Mouse (Mus musculus) neural tube, embryonic 11.5 days (tissue): ENCODE data around the gene Cd28. TPM values are rescaled to one million over a fixed set of nuclear protein-coding genes. Genes with fewer than 3 reads are reported as not detected.

Experiments used
- ATAC-seq: fragments of 200-750 bp; cut with Nextera tagmentation; 2 replicates; pipeline ENCODE4 v1.8.0; 2017; ENCODE audit warnings: moderate number of reproducible peaks, mild to moderate bottlenecking, moderate TSS enrichment, moderate library complexity; ENCODE audit not compliant: insufficient read depth, low FRiP score, low TSS enrichment
- DNase-seq: peaks from one replicate; pipeline ENCODE4 v3.0.0-alpha.2; 2015; ENCODE audit warnings: low spot score
- H3K27ac ChIP-seq: fragments of 300-500 bp; sonication (generic); 2 replicates; pipeline ENCODE4 v1.5.1; 2014; ENCODE audit warnings: low read depth, mild to moderate bottlenecking, low read length
- H3K27me3 ChIP-seq: fragments of 300-500 bp; sonication (generic); 2 replicates; pipeline ENCODE4 v1.6.1; 2014; ENCODE audit warnings: mild to moderate bottlenecking, low read length, mixed read lengths; ENCODE audit not compliant: control insufficient read depth, insufficient read depth
- H3K36me3 ChIP-seq: fragments of 300-500 bp; sonication (generic); 2 replicates; pipeline ENCODE4 v1.6.1; 2014; ENCODE audit warnings: mild to moderate bottlenecking, low read length, moderate library complexity, mixed read lengths; ENCODE audit not compliant: control insufficient read depth, insufficient read depth
- H3K4me1 ChIP-seq: fragments of 300-500 bp; sonication (generic); 2 replicates; pipeline ENCODE4 v1.6.1; 2014; ENCODE audit warnings: low read length, mixed read lengths; ENCODE audit not compliant: control insufficient read depth, insufficient read depth
- H3K4me2 ChIP-seq: fragments of 300-500 bp; sonication (generic); 2 replicates; pipeline ENCODE4 v1.6.1; 2014; ENCODE audit warnings: low read depth, mild to moderate bottlenecking, moderate library complexity
- H3K4me3 ChIP-seq: fragments of 300-500 bp; sonication (generic); 2 replicates; pipeline ENCODE4 v1.5.1; 2014; ENCODE audit warnings: low read depth, low read length
- H3K9ac ChIP-seq: fragments of 300-500 bp; sonication (generic); 2 replicates; pipeline ENCODE4 v1.6.1; 2014; ENCODE audit warnings: mild to moderate bottlenecking, low read length
- H3K9me3 ChIP-seq: fragments of 300-500 bp; sonication (generic); 2 replicates; pipeline ENCODE4 v1.6.1; 2016; ENCODE audit warnings: low read length; ENCODE audit not compliant: control insufficient read depth
- WGBS: fragments of 180-500 bp; shearing (Covaris S2); extraction: QIAGEN DNeasy Blood & Tissue Kit; methylation state at CpG from one replicate; pipeline ENCODE4 v1.1.7; 2014; 5-methylcytosine and 5-hydroxymethylcytosine counted together
- polyA plus RNA-seq: library from polyadenylated mRNA; unstranded; fragments of >200 nt; fragmentation: Nextera tagmentation; extraction: Ambion mirVana; gene quantifications from 2 replicates; pipeline ENCODE4 v1.2.1, GENCODE M21; 2014

The Cd28 gene
- polyA plus RNA-seq, 1 experiment from 2014 or later: 0.15 TPM

- no peak for ATAC-seq
- Histone ChIP-seq H3K4me3 (no peak overlapping the region), H3K9me3 (no peaks in the 10 kb centered on the region), H3K4me2 (no peak overlapping the region), H3K4me1 (no peaks in the 10 kb centered on the region), H3K27ac (no peak overlapping the region), H3K9ac (no peak overlapping the region), H3K27me3 (no peaks in the 10 kb centered on the region), H3K36me3 (no peaks in the 10 kb centered on the region)
- WGBS: 93% methylated on average over 5 of the region's 5 CpGs
- no peak for DNase-seq
These were observed 30.3 kb downstream of the Cd28 start for GRCm38 (mm10) chr1:60746856-60747255.

GRCm38 (mm10) chr1:60748286-60748685 is 31.7 kb downstream of the Cd28 start:
- 91% methylated on average over 1 of the region's 1 CpGs for WGBS
- no peak for ATAC-seq
- H3K27ac ChIP-seq: no peak overlapping the region

GRCm38 (mm10) chr1:60748936-60749335 is 32.3 kb downstream of the Cd28 start:
- H3K4me1 ChIP-seq: no peaks in the 10 kb centered on the region
- ATAC-seq (no peak), DNase-seq (no peak)
- H3K27me3 ChIP-seq: no peaks in the 10 kb centered on the region
- no peaks in the 10 kb centered on the region for H3K36me3 ChIP-seq
- WGBS: 94% methylated on average over 4 of the region's 4 CpGs
- no peak overlapping the region for H3K4me2 ChIP-seq
- no peaks in the 10 kb centered on the region for H3K9me3 ChIP-seq
- H3K4me3 ChIP-seq: no peak overlapping the region
- no peak overlapping the region for H3K9ac ChIP-seq
- H3K27ac ChIP-seq: no peak overlapping the region

More at GRCm38 (mm10) chr1:60748286-60748685, 31.7 kb downstream of the Cd28 start:
- Histone ChIP-seq H3K4me2 (no peak overlapping the region), H3K4me1 (no peaks in the 10 kb centered on the region), H3K36me3 (no peaks in the 10 kb centered on the region), H3K9ac (no peak overlapping the region), H3K9me3 (no peaks in the 10 kb centered on the region), H3K27me3 (no peaks in the 10 kb centered on the region), H3K4me3 (no peak overlapping the region)
- no peak for DNase-seq

GRCm38 (mm10) chr1:60749346-60749840 is 32.8 kb downstream of the Cd28 start:
- DNase-seq (no peak), ATAC-seq (no peak)
- Histone ChIP-seq H3K4me2 (no peak overlapping the region), H3K27ac (no peak overlapping the region), H3K4me1 (no peaks in the 10 kb centered on the region), H3K27me3 (no peaks in the 10 kb centered on the region), H3K9ac (no peak overlapping the region), H3K9me3 (no peaks in the 10 kb centered on the region), H3K36me3 (no peaks in the 10 kb centered on the region), H3K4me3 (no peak overlapping the region)
- WGBS: 85% methylated on average over 5 of the region's 5 CpGs

- Histone ChIP-seq H3K36me3 (no peaks in the 10 kb centered on the region), H3K9ac (no peak overlapping the region), H3K27ac (no peak overlapping the region), H3K4me2 (no peak overlapping the region), H3K4me3 (no peak overlapping the region), H3K9me3 (no peaks in the 10 kb centered on the region), H3K4me1 (no peaks in the 10 kb centered on the region), H3K27me3 (no peaks in the 10 kb centered on the region)
- ATAC-seq: no peak
- WGBS: 92% methylated on average over 6 of the region's 6 CpGs
- no peak for DNase-seq
These were observed 33.7 kb downstream of the Cd28 start for GRCm38 (mm10) chr1:60750201-60750765.

GRCm38 (mm10) chr1:60751011-60751410 is 34.4 kb downstream of the Cd28 start:
- no peaks in the 10 kb centered on the region for H3K9me3 ChIP-seq
- DNase-seq (no peak), ATAC-seq (no peak)
- no peaks in the 10 kb centered on the region for H3K4me1 ChIP-seq
- no peaks in the 10 kb centered on the region for H3K27me3 ChIP-seq
- WGBS: 92% methylated on average over 4 of the region's 4 CpGs
- no peak overlapping the region for H3K9ac ChIP-seq
- no peaks in the 10 kb centered on the region for H3K36me3 ChIP-seq
- H3K4me2 ChIP-seq: no peak overlapping the region
- H3K27ac ChIP-seq: no peak overlapping the region
- no peak overlapping the region for H3K4me3 ChIP-seq

- no peaks in the 10 kb centered on the region for H3K4me1 ChIP-seq
- no peaks in the 10 kb centered on the region for H3K9me3 ChIP-seq
- no peak overlapping the region for H3K9ac ChIP-seq
- no peaks in the 10 kb centered on the region for H3K36me3 ChIP-seq
- DNase-seq (no peak), ATAC-seq (no peak)
- WGBS: 80% methylated on average over 1 of the region's 1 CpGs
- H3K4me2 ChIP-seq: no peak overlapping the region
- H3K27ac ChIP-seq: no peak overlapping the region
- H3K27me3 ChIP-seq: no peaks in the 10 kb centered on the region
- H3K4me3 ChIP-seq: no peak overlapping the region
These were observed 36.4 kb downstream of the Cd28 start for GRCm38 (mm10) chr1:60752986-60753385.

GRCm38 (mm10) chr1:60753981-60754380 is 37.4 kb downstream of the Cd28 start:
- no peak overlapping the region for H3K4me2 ChIP-seq
- H3K27ac ChIP-seq: no peak overlapping the region
- H3K4me3 ChIP-seq: no peak overlapping the region
- H3K4me1 ChIP-seq: no peaks in the 10 kb centered on the region
- 91% methylated on average over 12 of the region's 12 CpGs for WGBS
- H3K9me3 ChIP-seq: no peaks in the 10 kb centered on the region
- H3K36me3 ChIP-seq: no peaks in the 10 kb centered on the region
- DNase-seq (no peak), ATAC-seq (no peak)
- H3K27me3 ChIP-seq: no peaks in the 10 kb centered on the region
- no peak overlapping the region for H3K9ac ChIP-seq

- Histone ChIP-seq H3K9me3 (no peaks in the 10 kb centered on the region), H3K27me3 (no peaks in the 10 kb centered on the region), H3K36me3 (no peaks in the 10 kb centered on the region), H3K4me1 (no peaks in the 10 kb centered on the region), H3K27ac (no peak overlapping the region), H3K9ac (no peak overlapping the region), H3K4me2 (no peak overlapping the region), H3K4me3 (no peak overlapping the region)
- ATAC-seq: no peak
- DNase-seq: no peak
- 79% methylated on average over 7 of the region's 7 CpGs for WGBS
These were observed 39.0 kb downstream of the Cd28 start for GRCm38 (mm10) chr1:60755391-60756243.
